Mouse (Mus musculus): Measurements from ENCODE around the gene Hibadh. TPM values are rescaled to one million over a fixed set of nuclear protein-coding genes. Genes with fewer than 3 reads are reported as not detected.
A peak's percentile ranks its signal among the peaks of the same experiment; 100 is the strongest.

Gene Hibadh
- polyA plus RNA-seq, 1 experiment from 2014 or later = 91.5 TPM

DNA sequence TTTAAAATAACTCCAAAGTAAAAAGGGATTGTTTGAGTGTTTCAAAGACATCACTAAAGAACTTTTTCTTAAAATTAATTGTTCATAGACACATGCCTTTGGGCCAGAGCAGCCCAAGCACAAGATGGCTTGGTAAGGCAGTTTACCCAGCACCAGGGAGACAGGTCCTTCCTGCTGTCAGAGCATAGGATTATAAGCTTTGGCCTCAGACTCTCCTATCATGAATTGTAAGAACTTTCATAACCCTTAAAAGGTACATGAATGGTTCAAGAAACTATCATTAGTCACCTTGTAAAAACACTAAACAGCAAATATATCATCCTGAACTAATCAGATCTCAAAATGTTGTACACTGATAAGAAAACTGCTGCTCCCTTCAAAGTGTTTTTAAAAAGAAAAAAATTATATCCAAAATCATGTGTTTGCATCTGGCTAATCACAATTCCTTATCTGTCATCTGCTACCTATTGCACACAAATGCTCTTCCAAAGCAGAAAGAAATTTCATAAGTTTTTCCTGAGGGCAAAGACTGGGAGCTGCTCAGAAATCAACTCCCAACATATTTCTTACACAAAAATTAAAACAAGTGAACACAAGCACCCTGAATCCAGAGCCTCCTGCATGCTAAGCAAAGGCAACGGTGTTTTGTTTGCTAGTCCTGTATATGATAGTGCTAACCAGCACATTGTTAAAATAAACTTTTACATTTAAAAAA lies 1.6 kb downstream of the Hibadh start:
- Histone ChIP-seq H3K27ac (replicated peaks) (no peak overlapping the region), H3K9ac (no peak overlapping the region), H3K36me3 (no peaks in the 10 kb centered on the region), H3K9me3 (replicated peaks) (no peaks in the 10 kb centered on the region), H3K4me1 (peaks cover 13% of the 10 kb centered on the region; the same call in 1 of the 2 replicates), H3K4me3 (replicated peaks) (peak overlapping the region; percentile 80; the same call in 1 of the 2 replicates), H3K27me3 (no peaks in the 10 kb centered on the region), H3K4me2 (replicated peaks) (peak overlapping the region; percentile 68)
- WGBS = 58% methylated on average over 1 of the region's 1 CpGs
- no peak for ATAC-seq (ENCODE audit: insufficient number of reproducible peaks, low FRiP score, low TSS enrichment, low read depth)

DNA sequence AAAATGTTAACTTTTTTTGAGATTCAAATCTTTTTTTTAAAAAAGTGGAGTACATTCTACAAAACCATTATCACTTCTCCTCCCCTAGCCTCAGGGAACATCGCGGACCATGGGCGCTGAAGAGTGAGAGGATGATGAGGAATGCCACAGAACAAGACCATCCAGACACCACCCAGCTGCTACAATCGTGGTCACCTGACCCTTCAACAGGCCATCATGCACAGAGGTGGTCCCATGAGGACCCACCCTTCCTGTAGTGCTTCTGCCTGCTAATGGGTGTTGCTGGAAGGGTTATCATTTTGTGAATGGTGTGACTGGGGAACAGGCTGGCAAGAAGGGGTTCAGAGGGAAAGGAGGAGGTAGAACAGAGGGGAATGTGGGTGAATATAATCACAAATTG lies 2.9 kb downstream of the Hibadh start:
- Histone ChIP-seq H3K4me2 (replicated peaks) (no peak overlapping the region), H3K9ac (no peak overlapping the region), H3K27me3 (no peaks in the 10 kb centered on the region), H3K9me3 (replicated peaks) (no peaks in the 10 kb centered on the region), H3K27ac (replicated peaks) (no peak overlapping the region), H3K4me3 (replicated peaks) (no peak overlapping the region), H3K4me1 (peaks cover 13% of the 10 kb centered on the region; the same call in 1 of the 2 replicates), H3K36me3 (no peaks in the 10 kb centered on the region)
- WGBS = 71% methylated on average over 4 of the region's 4 CpGs
- ATAC-seq (ENCODE audit: insufficient number of reproducible peaks, low FRiP score, low TSS enrichment, low read depth) = no peak

DNA sequence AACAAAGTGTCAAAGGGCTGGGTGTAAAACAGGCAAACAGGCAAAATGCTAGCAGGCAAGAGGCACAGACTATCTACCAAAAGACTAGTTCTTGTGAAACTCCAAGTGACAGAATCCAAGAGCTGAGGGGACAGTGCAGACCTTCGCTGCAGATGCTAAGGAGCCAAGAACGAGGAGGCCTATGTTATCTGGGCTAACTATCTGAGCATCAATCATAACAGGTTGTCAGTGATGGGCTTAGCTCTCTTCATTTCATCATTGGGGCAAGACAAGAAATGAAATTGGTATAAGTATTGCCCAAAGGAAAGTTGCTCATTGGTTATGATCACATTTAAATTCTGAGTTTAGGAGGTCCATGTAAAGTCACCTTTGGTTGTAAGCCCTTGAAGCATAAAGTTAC lies 4.8 kb downstream of the Hibadh start:
- Histone ChIP-seq H3K4me2 (replicated peaks) (no peak overlapping the region), H3K9ac (no peak overlapping the region), H3K4me3 (replicated peaks) (no peak overlapping the region), H3K27me3 (no peaks in the 10 kb centered on the region), H3K27ac (replicated peaks) (no peak overlapping the region), H3K4me1 (peaks cover 11% of the 10 kb centered on the region; the same call in 1 of the 2 replicates), H3K36me3 (no peaks in the 10 kb centered on the region), H3K9me3 (replicated peaks) (no peaks in the 10 kb centered on the region)
- 77% methylated on average over 2 of the region's 2 CpGs for WGBS
- no peak for ATAC-seq (ENCODE audit: insufficient number of reproducible peaks, low FRiP score, low TSS enrichment, low read depth)

DNA sequence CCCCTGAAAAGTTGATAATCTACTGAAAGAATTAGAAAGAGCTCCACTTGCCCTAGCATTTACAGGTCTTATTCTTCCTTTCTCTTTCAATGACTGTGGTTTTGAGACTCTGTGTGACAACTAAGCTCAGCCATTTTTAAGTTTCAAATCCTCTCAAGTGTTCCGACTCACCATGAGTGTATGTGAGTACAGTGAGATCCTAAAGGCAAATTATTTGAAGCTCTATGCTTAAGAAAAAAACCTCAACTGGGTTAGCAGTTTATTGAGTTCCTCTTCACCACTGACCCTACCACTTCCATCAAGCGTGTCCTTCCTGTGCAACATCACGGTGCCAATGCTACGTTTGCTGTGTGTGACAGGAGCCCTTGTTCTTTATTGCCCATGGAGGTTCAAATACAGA lies 9.6 kb downstream of the Hibadh start:
- H3K9ac ChIP-seq = no peak overlapping the region
- no peak for ATAC-seq (ENCODE audit: insufficient number of reproducible peaks, low FRiP score, low TSS enrichment, low read depth)
- H3K27me3 ChIP-seq = no peaks in the 10 kb centered on the region
- H3K27ac ChIP-seq (replicated peaks) = no peak overlapping the region
- no peak overlapping the region for H3K4me3 ChIP-seq (replicated peaks)
- no peak overlapping the region for H3K4me2 ChIP-seq (replicated peaks)
- 92% methylated on average over 4 of the region's 4 CpGs for WGBS
- H3K9me3 ChIP-seq (replicated peaks) = no peaks in the 10 kb centered on the region
- H3K36me3 ChIP-seq = peaks cover 4% of the 10 kb centered on the region; the same call in 1 of the 2 replicates
- H3K4me1 ChIP-seq = no peaks in the 10 kb centered on the region

DNA sequence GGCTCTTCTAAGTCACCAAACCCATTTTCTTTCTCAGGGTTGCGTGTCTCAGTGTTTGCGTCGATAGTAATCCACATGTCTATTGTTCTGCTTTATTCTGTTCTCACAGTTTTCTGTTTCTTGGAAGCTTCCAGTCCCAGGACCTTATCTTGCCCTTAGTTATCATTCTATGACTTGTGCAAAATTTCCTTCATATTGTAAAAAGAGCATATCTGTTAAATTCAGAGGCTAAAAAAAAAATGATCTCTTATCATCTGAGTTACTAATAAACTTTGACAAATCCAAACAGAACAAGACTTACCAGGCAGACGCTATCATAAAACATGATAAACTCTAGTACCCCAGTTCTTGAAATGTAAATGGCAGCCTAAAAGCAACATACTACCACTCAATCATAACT lies 11.0 kb downstream of the Hibadh start:
- 97% methylated on average over 4 of the region's 4 CpGs for WGBS
- Histone ChIP-seq H3K36me3 (peaks cover 7% of the 10 kb centered on the region; the same call in 1 of the 2 replicates), H3K4me3 (replicated peaks) (no peak overlapping the region), H3K4me1 (no peaks in the 10 kb centered on the region), H3K9ac (no peak overlapping the region), H3K27me3 (no peaks in the 10 kb centered on the region), H3K4me2 (replicated peaks) (no peak overlapping the region), H3K27ac (replicated peaks) (no peak overlapping the region), H3K9me3 (replicated peaks) (no peaks in the 10 kb centered on the region)
- no peak for ATAC-seq (ENCODE audit: insufficient number of reproducible peaks, low FRiP score, low TSS enrichment, low read depth)

DNA sequence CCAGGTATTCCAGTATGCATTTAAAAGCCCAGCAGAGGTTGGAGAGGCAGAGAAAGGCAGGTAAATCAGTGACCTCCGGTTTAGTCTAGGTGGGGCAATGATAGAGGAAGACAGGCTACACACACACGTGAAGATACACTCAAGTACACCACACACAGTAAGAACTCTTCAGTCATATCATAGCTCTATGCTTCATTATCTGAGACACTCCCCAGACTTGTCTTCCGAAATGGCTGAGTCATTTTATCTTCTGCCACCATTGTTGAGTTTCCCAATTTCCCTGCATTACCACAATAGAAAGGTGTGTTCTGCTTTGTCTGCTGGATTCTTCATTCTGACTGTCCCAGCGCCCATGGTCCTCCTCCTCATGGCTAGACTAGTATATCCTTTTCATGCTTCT lies 13.5 kb downstream of the Hibadh start:
- Histone ChIP-seq H3K9me3 (replicated peaks) (no peaks in the 10 kb centered on the region), H3K36me3 (peaks cover 7% of the 10 kb centered on the region; the same call in 1 of the 2 replicates), H3K27ac (replicated peaks) (no peak overlapping the region), H3K27me3 (no peaks in the 10 kb centered on the region), H3K4me3 (replicated peaks) (no peak overlapping the region), H3K4me1 (no peaks in the 10 kb centered on the region), H3K9ac (no peak overlapping the region), H3K4me2 (replicated peaks) (no peak overlapping the region)
- no peak for ATAC-seq (ENCODE audit: insufficient number of reproducible peaks, low FRiP score, low TSS enrichment, low read depth)
- 83% methylated on average over 4 of the region's 4 CpGs for WGBS

DNA sequence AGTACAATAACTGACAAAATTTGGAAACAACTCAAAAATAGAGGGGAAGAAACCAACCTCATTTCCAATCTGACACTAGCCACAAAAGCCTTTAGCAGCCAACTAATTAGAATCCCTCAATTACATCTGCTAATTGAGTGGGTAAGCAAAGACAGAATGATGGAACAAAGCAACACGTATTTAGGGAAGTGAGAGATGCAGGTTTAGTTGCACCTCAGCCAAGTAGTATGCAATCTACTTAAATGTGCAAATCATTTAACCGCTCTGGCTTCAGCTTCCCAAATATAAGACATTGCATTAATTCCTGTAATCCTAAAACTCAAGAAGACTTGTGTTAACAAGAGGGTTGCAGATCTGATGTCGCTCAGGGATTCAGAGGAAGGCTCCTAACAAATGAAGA lies 16.4 kb downstream of the Hibadh start:
- no peak overlapping the region for H3K27ac ChIP-seq (replicated peaks)
- no peak overlapping the region for H3K4me2 ChIP-seq (replicated peaks)
- H3K4me1 ChIP-seq = no peaks in the 10 kb centered on the region
- H3K27me3 ChIP-seq = no peaks in the 10 kb centered on the region
- no peak for ATAC-seq (ENCODE audit: insufficient number of reproducible peaks, low FRiP score, low TSS enrichment, low read depth)
- peaks cover 12% of the 10 kb centered on the region for H3K36me3 ChIP-seq
- no peaks in the 10 kb centered on the region for H3K9me3 ChIP-seq (replicated peaks)
- no peak overlapping the region for H3K9ac ChIP-seq
- WGBS = 91% methylated on average over 3 of the region's 3 CpGs
- H3K4me3 ChIP-seq (replicated peaks) = no peak overlapping the region

DNA sequence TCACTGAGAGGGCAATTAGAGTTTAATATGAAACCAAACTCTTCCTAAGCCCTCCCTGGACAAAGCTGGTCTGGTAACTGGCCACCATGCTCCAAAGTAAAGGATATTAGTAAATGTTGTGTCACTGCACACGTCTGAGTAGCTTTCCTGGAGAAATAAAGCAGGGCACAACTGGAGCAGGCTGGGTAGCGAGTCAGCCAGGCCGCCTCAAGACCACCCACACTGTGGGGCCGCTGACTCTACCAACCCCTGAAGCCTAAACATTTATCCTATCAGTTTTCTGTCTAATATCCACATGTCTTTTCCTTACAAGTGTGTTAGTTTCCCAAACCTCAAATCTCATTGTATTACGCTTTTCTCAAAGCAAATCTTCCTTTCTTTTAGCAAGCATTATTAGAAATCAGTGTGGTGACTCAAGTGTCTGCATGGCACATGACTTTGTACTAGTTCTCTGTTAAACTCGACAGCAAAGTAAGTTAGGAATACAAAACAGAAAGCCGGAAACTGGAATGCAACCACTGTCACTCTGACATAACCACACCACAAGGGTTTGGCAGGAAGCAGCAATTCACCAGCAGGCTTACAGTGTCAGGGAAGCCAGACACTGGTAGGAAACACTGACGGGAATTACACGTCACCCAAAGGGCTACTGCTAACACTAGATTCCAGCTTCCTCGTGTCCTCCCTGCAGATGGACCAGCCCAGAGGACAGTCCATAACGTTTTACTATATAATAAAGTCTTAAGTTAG lies 18.3 kb downstream of the Hibadh start:
- H3K4me1 ChIP-seq = no peaks in the 10 kb centered on the region
- no peak overlapping the region for H3K9ac ChIP-seq
- no peaks in the 10 kb centered on the region for H3K27me3 ChIP-seq
- WGBS = 43% methylated on average over 11 of the region's 11 CpGs
- H3K9me3 ChIP-seq (replicated peaks) = no peaks in the 10 kb centered on the region
- 0 out of 2 replicates have a peak overlapping the region, but pooled peaks have one; percentile 3 for H3K27ac ChIP-seq (replicated peaks)
- peaks cover 18% of the 10 kb centered on the region for H3K36me3 ChIP-seq
- H3K4me2 ChIP-seq (replicated peaks) = no peak overlapping the region
- H3K4me3 ChIP-seq (replicated peaks) = no peak overlapping the region
- ATAC-seq (ENCODE audit: insufficient number of reproducible peaks, low FRiP score, low TSS enrichment, low read depth) = 0 out of 2 replicates have a peak, but pooled peaks have one; percentile 15

DNA sequence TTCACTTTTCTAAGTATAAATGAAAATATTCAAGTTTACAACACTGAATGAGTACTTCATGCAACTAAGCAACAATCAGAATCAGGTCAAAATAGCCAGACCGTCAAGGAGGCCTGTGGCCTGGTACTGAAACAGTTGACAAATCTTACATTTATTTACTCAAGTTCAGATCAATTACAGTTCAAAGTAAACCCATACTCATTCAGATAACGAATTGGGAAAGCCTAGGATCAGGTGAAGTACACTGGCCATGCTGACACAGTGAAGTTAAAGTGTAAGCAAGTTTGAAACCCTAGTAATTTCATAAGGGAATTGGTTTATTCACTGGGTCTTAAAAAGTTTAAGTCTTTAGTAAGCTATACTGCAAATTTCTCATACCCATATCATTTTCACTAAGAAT lies 20.1 kb downstream of the Hibadh start:
- no peak overlapping the region for H3K4me2 ChIP-seq (replicated peaks)
- H3K27ac ChIP-seq (replicated peaks) = no peak overlapping the region
- ATAC-seq (ENCODE audit: insufficient number of reproducible peaks, low FRiP score, low TSS enrichment, low read depth) = no peak
- H3K36me3 ChIP-seq = peaks cover 18% of the 10 kb centered on the region
- H3K4me3 ChIP-seq (replicated peaks) = no peak overlapping the region
- WGBS = 80% methylated on average over 2 of the region's 2 CpGs
- H3K9me3 ChIP-seq (replicated peaks) = no peaks in the 10 kb centered on the region
- no peaks in the 10 kb centered on the region for H3K4me1 ChIP-seq
- H3K27me3 ChIP-seq = no peaks in the 10 kb centered on the region
- H3K9ac ChIP-seq = no peak overlapping the region

DNA sequence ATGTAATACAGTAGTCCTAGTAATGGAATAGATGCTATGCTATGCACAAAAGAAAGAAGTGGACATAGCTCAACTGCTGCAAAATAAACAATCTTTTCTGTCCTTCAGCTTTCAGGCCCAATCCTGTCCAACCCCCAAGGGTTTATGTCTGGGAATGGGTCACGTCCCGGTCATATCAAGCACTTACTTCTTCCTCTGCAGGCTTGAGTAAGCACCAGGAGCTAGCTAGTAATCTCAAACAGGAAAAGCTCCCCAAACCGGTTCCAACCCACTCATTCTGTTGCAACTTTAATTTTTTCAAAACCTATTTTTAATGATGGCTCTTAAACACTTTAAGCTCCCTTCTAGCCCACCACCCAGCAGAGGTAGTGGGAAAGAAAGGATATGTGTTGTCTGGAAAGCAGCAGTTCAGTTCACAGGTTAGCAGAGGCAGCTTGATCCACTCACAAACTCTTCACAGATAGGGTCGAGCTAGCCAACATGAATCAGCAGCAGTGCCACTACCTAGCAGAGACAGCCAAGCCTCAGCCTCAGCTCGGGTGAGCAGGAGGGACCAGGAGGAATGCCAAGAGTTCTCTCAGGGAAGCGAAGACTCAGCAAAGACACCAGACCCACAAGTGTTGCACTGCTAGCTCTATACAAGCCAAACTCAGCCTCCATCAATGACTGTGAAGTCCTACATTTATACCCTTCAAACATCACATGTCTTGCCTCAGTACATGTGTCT lies 30.4 kb downstream of the Hibadh start:
- no peak overlapping the region for H3K4me2 ChIP-seq (replicated peaks)
- peaks cover 2% of the 10 kb centered on the region; the same call in 1 of the 2 replicates for H3K36me3 ChIP-seq
- peak overlapping the region; percentile 71 for H3K27ac ChIP-seq (replicated peaks)
- WGBS = 76% methylated on average over 6 of the region's 6 CpGs
- no peaks in the 10 kb centered on the region for H3K27me3 ChIP-seq
- no peak overlapping the region for H3K9ac ChIP-seq
- H3K9me3 ChIP-seq (replicated peaks) = no peaks in the 10 kb centered on the region
- no peak for ATAC-seq (ENCODE audit: insufficient number of reproducible peaks, low FRiP score, low TSS enrichment, low read depth)
- H3K4me3 ChIP-seq (replicated peaks) = no peak overlapping the region
- H3K4me1 ChIP-seq = no peaks in the 10 kb centered on the region

DNA sequence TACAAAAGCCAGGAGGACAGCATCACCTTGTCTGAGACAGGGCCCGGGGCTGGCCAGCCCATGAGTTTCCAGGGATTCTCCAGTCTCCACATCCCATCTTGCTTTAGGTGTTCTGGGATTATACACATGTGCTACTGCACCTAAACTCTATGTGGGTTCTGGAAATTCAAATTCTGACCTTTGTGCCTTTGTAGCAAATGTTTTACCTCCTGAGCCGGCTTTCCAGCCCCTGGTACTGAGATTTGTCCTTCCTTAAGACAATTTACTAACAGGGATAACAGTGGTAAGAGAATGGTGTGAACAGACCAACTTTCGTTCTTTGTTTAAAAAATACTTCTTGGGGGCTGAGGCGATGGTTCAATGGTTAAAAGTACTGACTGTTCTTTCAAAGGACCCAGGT lies 32.1 kb downstream of the Hibadh start:
- Histone ChIP-seq H3K9me3 (replicated peaks) (no peaks in the 10 kb centered on the region), H3K36me3 (peaks cover 2% of the 10 kb centered on the region; the same call in 1 of the 2 replicates), H3K4me2 (replicated peaks) (no peak overlapping the region), H3K27ac (replicated peaks) (no peak overlapping the region), H3K9ac (no peak overlapping the region), H3K4me1 (no peaks in the 10 kb centered on the region), H3K4me3 (replicated peaks) (no peak overlapping the region), H3K27me3 (no peaks in the 10 kb centered on the region)
- ATAC-seq (ENCODE audit: insufficient number of reproducible peaks, low FRiP score, low TSS enrichment, low read depth) = no peak
- WGBS = 94% methylated on average over 4 of the region's 4 CpGs

Measured in embryonic facial prominence, embryonic 15.5 days (tissue).